Mouse (Mus musculus) urinary bladder, postnatal 0 days (tissue): Measurements from ENCODE around the gene Tdo2. TPM values are rescaled to one million over a fixed set of nuclear protein-coding genes. Genes with fewer than 3 reads are reported as not detected.

Experiments used
- polyA plus RNA-seq: library from polyadenylated mRNA; unstranded; fragments of >200 nt; fragmentation: Nextera tagmentation; extraction: Ambion mirVana; gene quantifications from 2 replicates; pipeline ENCODE4 v1.2.1, GENCODE M21; 2015

Gene Tdo2
- polyA plus RNA-seq = 0.07 TPM in 2 replicates

GRCm38 (mm10) chr3:81976102-81976501, at the start of gene Tdo2:
Gene Tdo2, minus strand, starts transcription at chr3:81976202.

GRCm38 (mm10) chr3:81981990-81982389, 6.0 kb upstream of the Tdo2 start, which contains the start of gene Asic5:
Gene Asic5, plus strand, starts transcription at chr3:81982290.

GRCm38 (mm10) chr3:81932141-81933101, 43.6 kb downstream of the Tdo2 start, which contains the start of gene Ctso:
Gene Ctso, plus strand, starts transcription at chr3:81932601.

Other genes starting within 250 kb of the Tdo2 start
- 17.7 and 17.8 TPM in 2 replicates for gene Ctso, start 43.6 kb downstream of the Tdo2 start, polyA plus RNA-seq
- not detected in 2 replicates for gene Asic5, start 6.1 kb upstream of the Tdo2 start, polyA plus RNA-seq
- 13.9 and 15.1 TPM in 2 replicates for gene Gucy1b1, start 98.5 kb upstream of the Tdo2 start, polyA plus RNA-seq
- 14.7 and 17.7 TPM in 2 replicates for gene Gucy1a1, start 169.6 kb upstream of the Tdo2 start, polyA plus RNA-seq